Mouse (Mus musculus) CH12.LX (cell line): ENCODE measurements around the gene Rpusd4. TPM values are rescaled to one million over a fixed set of nuclear protein-coding genes. Genes with fewer than 3 reads are reported as not detected.

ENCODE experiments used
- DNase-seq: peaks from one replicate; pipeline ENCODE4 v3.0.0-alpha.2; 2013; ENCODE audit errors: extremely low read depth
- H3K27ac ChIP-seq: 2 replicates; pipeline ENCODE4 v1.5.1; 2012; ENCODE audit warnings: low read depth, mild to moderate bottlenecking, control low read depth, moderate library complexity; ENCODE audit not compliant: insufficient read depth
- H3K27me3 ChIP-seq: replicated peaks from 2 replicates; pipeline ENCODE3; 2012; ENCODE audit warnings: inconsistent platforms
- H3K36me3 ChIP-seq, 2 experiments: replicated peaks in 1 of 2; 2 replicates each; pipeline versions ENCODE3 to v1.6.1; 2012; ENCODE audit warnings: inconsistent platforms in 1 of 2, low read length in 1 of 2, mild to moderate bottlenecking in 1 of 2, mixed read lengths in 1 of 2, moderate library complexity in 1 of 2; ENCODE audit not compliant: control insufficient read depth in 1 of 2, insufficient read depth in 1 of 2
- H3K4me1 ChIP-seq, 2 experiments: 2 replicates each; pipeline ENCODE4 v1.6.1; 2012; ENCODE audit warnings: inconsistent platforms in 1 of 2, moderate library complexity in 1 of 2; ENCODE audit not compliant: insufficient read depth in 2 of 2, control insufficient read depth in 1 of 2
- H3K4me2 ChIP-seq: 2 replicates; pipeline ENCODE4 v1.6.1; 2012; ENCODE audit warnings: low read depth, mild to moderate bottlenecking, control low read depth; ENCODE audit not compliant: poor library complexity, insufficient read depth, severe bottlenecking
- H3K4me3 ChIP-seq, 3 experiments: fragments of 150-350 bp in 1 of 3; sonication (generic) in 1 of 3; replicated peaks in 1 of 3; 2 replicates each; pipeline versions ENCODE3 to v1.5.1; 2011 to 2012; ENCODE audit warnings: low read depth in 2 of 3, low read length in 2 of 3, mild to moderate bottlenecking in 2 of 3, moderate library complexity in 2 of 3, control low read depth in 1 of 3, improper control_type of control experiment in 1 of 3, inconsistent platforms in 1 of 3, mixed read lengths in 1 of 3; ENCODE audit not compliant: poor library complexity in 1 of 3
- H3K79me2 ChIP-seq: replicated peaks from 2 replicates; pipeline ENCODE4 v1.6.1; 2012; ENCODE audit warnings: mild to moderate bottlenecking, moderate library complexity; ENCODE audit not compliant: control insufficient read depth, poor library complexity, insufficient read depth, severe bottlenecking; ENCODE audit errors: extremely low read depth
- H3K9ac ChIP-seq: 2 replicates; pipeline ENCODE4 v1.6.1; 2012; ENCODE audit warnings: low read depth, mild to moderate bottlenecking, control low read depth, moderate library complexity; ENCODE audit not compliant: insufficient read depth
- H3K9me3 ChIP-seq: replicated peaks from 2 replicates; pipeline ENCODE3; 2012; ENCODE audit warnings: low read length, inconsistent platforms, mixed read lengths
- BHLHE40 ChIP-seq: IDR thresholded peaks from 2 replicates; pipeline ENCODE4 v1.6.1; 2011; ENCODE audit warnings: mild to moderate bottlenecking, low read depth, low read length, improper control_type of control experiment
- CHD1 ChIP-seq: IDR thresholded peaks from 2 replicates; pipeline ENCODE4 v1.6.1; 2012; ENCODE audit warnings: low read depth, low read length, improper control_type of control experiment, inconsistent platforms
- CHD2 ChIP-seq: IDR thresholded peaks from 2 replicates; pipeline ENCODE4 v1.6.1; 2011; ENCODE audit warnings: low read length, improper control_type of control experiment
- E2F4 ChIP-seq: IDR thresholded peaks from 2 replicates; pipeline ENCODE4 v1.6.1; 2011; ENCODE audit warnings: low read depth, low read length, improper control_type of control experiment; ENCODE audit not compliant: insufficient replicate concordance
- ELF1 ChIP-seq: IDR thresholded peaks from 2 replicates; pipeline ENCODE4 v1.6.1; 2014; ENCODE audit warnings: low read depth, mild to moderate bottlenecking, inconsistent platforms, low read length, improper control_type of control experiment
- GABPA ChIP-seq: IDR thresholded peaks from 2 replicates; pipeline ENCODE4 v1.6.1; 2012; ENCODE audit warnings: low read depth, low read length, improper control_type of control experiment, inconsistent platforms; ENCODE audit not compliant: insufficient replicate concordance
- JUN ChIP-seq: IDR thresholded peaks from 2 replicates; pipeline ENCODE4 v1.6.1; 2011; ENCODE audit warnings: low read depth, mild to moderate bottlenecking, low read length, improper control_type of control experiment, moderate library complexity; ENCODE audit not compliant: insufficient read depth
- MAFK ChIP-seq: IDR thresholded peaks from 2 replicates; pipeline ENCODE4 v1.6.1; 2011; ENCODE audit warnings: low read length, improper control_type of control experiment; ENCODE audit not compliant: insufficient replicate concordance
- MAX ChIP-seq: IDR thresholded peaks from 2 replicates; pipeline ENCODE4 v1.6.1; 2011; ENCODE audit warnings: low read length, improper control_type of control experiment
- MEF2A ChIP-seq: IDR thresholded peaks from 2 replicates; pipeline ENCODE4 v1.6.1; 2014; ENCODE audit warnings: low read depth, mild to moderate bottlenecking, inconsistent platforms, low read length, improper control_type of control experiment, borderline replicate concordance
- MYC ChIP-seq: IDR thresholded peaks from 2 replicates; pipeline ENCODE4 v1.6.1; 2011; ENCODE audit warnings: low read depth, mild to moderate bottlenecking, improper control_type of control experiment, low read length
- NELFE ChIP-seq: IDR thresholded peaks from 2 replicates; pipeline ENCODE4 v1.6.1; 2011; ENCODE audit warnings: low read depth, low read length, improper control_type of control experiment
- NRF1 ChIP-seq: IDR thresholded peaks from 2 replicates; pipeline ENCODE4 v1.6.1; 2014; ENCODE audit warnings: low read depth, mild to moderate bottlenecking, inconsistent platforms, low read length, improper control_type of control experiment, moderate library complexity
- POLR2AphosphoS2 ChIP-seq: IDR thresholded peaks from 2 replicates; pipeline ENCODE4 v1.6.1; 2011; ENCODE audit warnings: low read depth, low read length, improper control_type of control experiment
- RAD21 ChIP-seq: IDR thresholded peaks from 2 replicates; pipeline ENCODE4 v1.6.1; 2011; ENCODE audit warnings: low read depth, mild to moderate bottlenecking, low read length, improper control_type of control experiment, moderate library complexity
- RCOR1 ChIP-seq: conservative IDR thresholded peaks from 2 replicates; pipeline ENCODE4 v1.6.1; 2012; ENCODE audit warnings: low read depth, mild to moderate bottlenecking, inconsistent platforms, low read length, improper control_type of control experiment
- SMC3 ChIP-seq: IDR thresholded peaks from 2 replicates; pipeline ENCODE4 v1.6.1; 2011; ENCODE audit warnings: low read depth, low read length, improper control_type of control experiment
- TCF12 ChIP-seq: IDR thresholded peaks from 2 replicates; pipeline ENCODE4 v1.6.1; 2014; ENCODE audit warnings: low read depth, mild to moderate bottlenecking, inconsistent platforms, low read length, improper control_type of control experiment
- USF2 ChIP-seq: conservative IDR thresholded peaks from 2 replicates; pipeline ENCODE4 v1.6.1; 2011; ENCODE audit warnings: low read depth, low read length, improper control_type of control experiment
- ZC3H11A ChIP-seq: IDR thresholded peaks from 2 replicates; pipeline ENCODE4 v1.6.1; 2012; ENCODE audit warnings: low read depth, mild to moderate bottlenecking, inconsistent platforms, low read length, improper control_type of control experiment
- ZMIZ1 ChIP-seq: IDR thresholded peaks from 2 replicates; pipeline ENCODE4 v1.6.1; 2012; ENCODE audit warnings: low read depth, mild to moderate bottlenecking, inconsistent platforms, low read length, improper control_type of control experiment
- dilution Hi-C: fragments of 300-500 bp; cut with MboI; formaldehyde crosslinking; loops from 2 replicates; pipeline ENCODE4 v1.14.3; 2020; ENCODE audit warnings: low sequenced_read_pairs; ENCODE audit not compliant: extremely low pct_unique_long_range_greater_than_20kb, extremely low pct_ligation_motif_present
- in situ Hi-C: fragments of 300-500 bp; cut with MboI; formaldehyde crosslinking; loops from 3 replicates; pipeline ENCODE4 v1.14.3; 2019; ENCODE audit warnings: low sequenced_read_pairs, low pct_ligation_motif_present, low pct_unique_long_range_greater_than_20kb, mixed read lengths
- polyA plus RNA-seq: library from polyadenylated mRNA; unstranded; fragments of >175 nt; gene quantifications from 2 replicates; pipeline ENCODE4 v1.2.1, GENCODE M21; 2012; ENCODE audit warnings: low read depth; ENCODE audit not compliant: insufficient read length
- total RNA-seq, 2 experiments: library from RNA; depleted of rRNA; stranded (reverse); fragments of 300-350 nt in 1 of 2; fragments of >200 nt in 1 of 2; gene quantifications; 2 replicates each; pipeline ENCODE4 v1.2.3; 2012 to 2014

The Rpusd4 gene
- total and polyA plus RNA-seq, 3 experiments: 21.7 to 29.5 (median 27.3) TPM

- H3K79me2 ChIP-seq: no peaks in the 10 kb centered on the region
- no peaks in the 10 kb centered on the region for H3K27me3 ChIP-seq
- peaks cover 2% of the 10 kb centered on the region for H3K9me3 ChIP-seq
- DNase-seq: no peak
- no peak overlapping the region for H3K9ac ChIP-seq
- no peak overlapping the region for H3K4me3 ChIP-seq
- TF ChIP-seq MAX: no peak
- TF ChIP-seq POLR2AphosphoS2: no peak
- TF ChIP-seq BHLHE40: no peak
- TF ChIP-seq RAD21: no peak
- TF ChIP-seq MYC: no peak
- TF ChIP-seq GABPA: no peak
- no peak for TF ChIP-seq NELFE
- no peak for TF ChIP-seq NRF1
- no peak overlapping the region for H3K27ac ChIP-seq
- no peaks in the 10 kb centered on the region; a peak in 1 of 4 replicates for H3K4me1 ChIP-seq
- no peak overlapping the region for H3K4me2 ChIP-seq
- peaks cover 0 to 41% of the 10 kb centered on the region in 2 experiments for H3K36me3 ChIP-seq
- dilution Hi-C loops (loop anchor here (25.0 kb wide), 1 partner anchor 253 kb away; no protein-coding TSS in a partner anchor), in situ Hi-C loops (loop anchor here (5.0 kb wide), 1 partner anchor 248 kb away; no protein-coding TSS in a partner anchor)
These were observed 16.7 kb downstream of the Rpusd4 start for GRCm38 (mm10) chr9:35284351-35284750.

- dilution Hi-C loops: loop anchor here (25.0 kb wide), 1 partner anchor 251 kb away; no protein-coding TSS in a partner anchor
- TF ChIP-seq ZMIZ1: no peak
- TF ChIP-seq NRF1: no peak
- TF ChIP-seq RCOR1: no peak
- no peak for TF ChIP-seq E2F4
- no peak for TF ChIP-seq JUN
- TF ChIP-seq CHD1: no peak
- TF ChIP-seq SMC3: no peak
- no peak for TF ChIP-seq MAFK
- TF ChIP-seq TCF12: no peak
- TF ChIP-seq CHD2: no peak
- TF ChIP-seq ZC3H11A: no peak
- no peak for TF ChIP-seq ELF1
- no peak for TF ChIP-seq GABPA
- no peak for TF ChIP-seq BHLHE40
- TF ChIP-seq MEF2A: no peak
- no peak for TF ChIP-seq MAX
- TF ChIP-seq RAD21: no peak
- TF ChIP-seq USF2: no peak
- TF ChIP-seq, all 38 proteins: peak for 0
- Histone ChIP-seq H3K27ac (no peak overlapping the region), H3K4me2 (no peak overlapping the region), H3K9me3 (peaks cover 2% of the 10 kb centered on the region), H3K36me3 (peaks cover 0 to 31% of the 10 kb centered on the region in 2 experiments), H3K79me2 (no peaks in the 10 kb centered on the region), H3K9ac (no peak overlapping the region), H3K4me1 (no peaks in the 10 kb centered on the region; a peak in 1 of 4 replicates), H3K4me3 (no peak overlapping the region), H3K27me3 (no peaks in the 10 kb centered on the region)
- no peak for DNase-seq
- in situ Hi-C loops: no loop called here
These were observed 18.7 kb downstream of the Rpusd4 start for GRCm38 (mm10) chr9:35286351-35286750.
